Mouse (Mus musculus) ovary, postnatal 14 days (tissue): ENCODE results near the gene Kif1c.
"Not testable (repeated sequence)": the region's sequence is repeated elsewhere in the genome, so short reads cannot be mapped to it uniquely, and the experiment has no call there.

Experiments used
- DNase-seq: peaks from one replicate; pipeline ENCODE4 v3.0.0; 2022; ENCODE audit warnings: low spot score

Kif1c gene

GRCm38 (mm10) chr11:70745636-70746035 lies 45.3 kb downstream of the Kif1c start:
- no peak for DNase-seq

DNA sequence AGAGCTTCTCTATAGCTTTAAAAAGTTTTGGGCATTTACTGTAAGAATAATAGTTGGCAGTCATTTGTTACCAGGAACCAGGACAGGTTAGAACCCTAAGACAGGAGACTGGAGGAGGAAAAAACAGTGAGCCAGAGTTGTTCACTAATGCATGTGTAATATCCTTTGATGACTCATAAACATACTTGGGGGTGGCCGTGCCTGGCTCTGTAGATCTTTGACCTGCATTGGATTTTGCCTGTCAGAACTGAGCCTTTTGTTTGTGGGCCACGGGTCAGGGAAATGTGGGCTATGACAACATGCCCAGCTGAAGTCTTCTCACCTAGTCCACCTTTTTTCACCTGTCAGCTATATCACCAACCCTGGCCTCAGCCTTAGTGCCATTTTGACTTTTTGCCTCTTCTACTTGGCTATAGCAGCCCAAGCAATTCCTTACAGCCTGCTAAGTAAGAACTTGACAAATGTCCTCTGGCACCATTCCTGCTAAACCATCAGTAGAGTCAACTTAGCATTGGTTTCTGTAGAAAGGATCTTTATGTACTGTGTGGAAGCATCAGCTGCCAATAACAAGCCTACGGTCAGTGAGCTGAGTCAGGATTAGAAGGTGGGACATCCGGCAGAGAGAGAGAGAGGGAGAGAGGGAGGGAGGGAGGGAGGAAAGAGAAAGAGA lies 47.7 kb downstream of the Kif1c start:
- no peak for DNase-seq

GRCm38 (mm10) chr11:70752337-70753017 lies 52.1 kb downstream of the Kif1c start:
- no peak for DNase-seq

DNA sequence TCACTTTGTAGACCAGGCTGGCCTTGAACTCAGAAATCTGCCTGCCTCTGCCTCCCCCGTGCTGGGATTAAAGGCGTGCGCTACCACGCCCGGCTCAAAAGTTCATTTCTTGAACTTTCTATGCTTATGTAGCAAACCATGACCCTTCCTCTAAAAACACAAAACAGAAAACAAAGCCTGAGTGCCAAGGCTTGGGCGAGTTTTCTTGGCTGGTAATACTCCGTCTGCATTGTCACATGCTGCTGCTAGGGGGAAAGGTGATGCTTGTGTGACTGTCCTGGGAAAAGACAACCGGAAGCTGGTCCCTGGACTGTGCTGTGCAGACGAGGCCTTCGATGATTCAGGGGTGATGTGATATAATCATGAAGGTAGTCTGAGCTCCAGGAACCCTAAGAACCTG lies 52.8 kb downstream of the Kif1c start:
- no peak for DNase-seq

GRCm38 (mm10) chr11:70754476-70754875 lies 54.1 kb downstream of the Kif1c start:
- no peak for DNase-seq

DNA sequence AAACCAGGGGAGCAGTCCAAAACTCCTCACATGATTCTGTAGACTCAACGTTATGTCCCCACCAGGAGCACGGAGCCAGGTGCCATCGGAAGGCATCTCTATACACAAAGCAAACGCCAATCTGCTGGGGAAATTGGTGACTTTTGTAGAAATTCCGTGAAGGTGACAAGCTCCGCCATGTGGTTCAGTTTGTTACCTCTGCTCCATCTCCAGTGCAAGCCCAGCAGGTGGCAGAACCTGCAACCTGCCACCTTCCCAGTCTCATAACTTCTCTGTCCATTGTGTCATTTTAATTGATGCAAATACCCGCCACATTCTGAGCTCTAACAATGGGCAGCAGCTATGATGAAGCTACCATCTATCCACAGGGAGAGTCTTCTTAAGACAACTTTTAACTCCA lies 54.6 kb downstream of the Kif1c start:
- no peak for DNase-seq

- peak; percentile 79 for DNase-seq
These were observed 55.3 kb downstream of the Kif1c start for GRCm38 (mm10) chr11:70755645-70756044.

DNA sequence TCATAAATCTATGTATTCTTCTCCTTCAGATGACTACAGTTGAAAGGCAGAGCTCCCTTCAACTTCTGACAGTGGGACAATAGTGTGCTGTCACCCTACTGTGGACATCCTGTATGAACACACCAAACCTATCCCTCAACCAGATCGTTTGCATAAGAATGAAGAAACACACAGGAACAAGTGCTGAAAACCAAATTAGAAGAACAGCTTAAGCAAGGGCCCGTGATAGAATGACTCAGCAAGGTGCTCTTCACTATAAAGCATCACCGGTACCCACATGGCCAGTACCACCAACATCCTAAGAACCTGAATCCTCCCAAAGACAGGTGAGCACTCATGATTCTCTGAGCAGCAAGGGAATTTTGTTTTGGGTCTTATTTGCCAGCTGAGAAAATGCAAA lies 60.1 kb downstream of the Kif1c start:
- DNase-seq: not testable (repeated sequence)

DNA sequence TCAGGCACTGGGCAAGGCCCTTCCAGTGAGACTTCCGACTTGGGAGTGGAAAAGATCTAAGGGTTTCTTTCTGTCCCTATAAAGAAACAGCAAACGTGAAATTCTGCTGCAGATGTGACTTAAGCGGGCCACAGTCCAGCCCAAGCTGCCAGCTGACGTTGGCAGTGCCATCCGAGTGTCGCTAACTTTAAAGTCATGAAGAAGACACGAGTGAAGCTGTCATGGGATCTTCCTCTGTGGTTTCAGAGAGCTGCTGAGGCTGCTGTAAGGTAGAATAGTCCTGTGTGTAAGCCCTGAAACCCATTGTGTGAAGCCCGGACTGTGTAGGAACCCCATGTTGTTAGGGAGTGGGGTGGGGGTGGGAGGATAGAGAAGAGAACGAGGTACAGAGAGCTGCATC lies 62.3 kb downstream of the Kif1c start:
- no peak for DNase-seq

DNA sequence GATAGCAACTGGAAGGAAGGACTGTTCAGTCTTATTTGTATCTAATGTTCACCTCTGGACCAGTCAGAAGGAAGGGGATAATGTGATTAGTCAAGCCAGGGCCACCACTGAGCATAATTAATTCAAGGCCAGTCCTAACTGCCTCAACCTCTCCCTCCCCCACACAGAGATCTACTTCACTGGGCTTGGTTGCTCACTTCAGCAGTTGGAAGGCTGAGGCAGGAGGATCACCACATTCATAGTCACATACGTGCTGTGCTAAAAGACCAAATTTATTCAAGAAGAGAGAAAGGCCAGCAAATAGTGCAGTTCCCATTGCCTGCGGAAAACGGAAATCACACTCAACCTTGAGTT lies 63.2 kb downstream of the Kif1c start:
- DNase-seq: no peak

DNA sequence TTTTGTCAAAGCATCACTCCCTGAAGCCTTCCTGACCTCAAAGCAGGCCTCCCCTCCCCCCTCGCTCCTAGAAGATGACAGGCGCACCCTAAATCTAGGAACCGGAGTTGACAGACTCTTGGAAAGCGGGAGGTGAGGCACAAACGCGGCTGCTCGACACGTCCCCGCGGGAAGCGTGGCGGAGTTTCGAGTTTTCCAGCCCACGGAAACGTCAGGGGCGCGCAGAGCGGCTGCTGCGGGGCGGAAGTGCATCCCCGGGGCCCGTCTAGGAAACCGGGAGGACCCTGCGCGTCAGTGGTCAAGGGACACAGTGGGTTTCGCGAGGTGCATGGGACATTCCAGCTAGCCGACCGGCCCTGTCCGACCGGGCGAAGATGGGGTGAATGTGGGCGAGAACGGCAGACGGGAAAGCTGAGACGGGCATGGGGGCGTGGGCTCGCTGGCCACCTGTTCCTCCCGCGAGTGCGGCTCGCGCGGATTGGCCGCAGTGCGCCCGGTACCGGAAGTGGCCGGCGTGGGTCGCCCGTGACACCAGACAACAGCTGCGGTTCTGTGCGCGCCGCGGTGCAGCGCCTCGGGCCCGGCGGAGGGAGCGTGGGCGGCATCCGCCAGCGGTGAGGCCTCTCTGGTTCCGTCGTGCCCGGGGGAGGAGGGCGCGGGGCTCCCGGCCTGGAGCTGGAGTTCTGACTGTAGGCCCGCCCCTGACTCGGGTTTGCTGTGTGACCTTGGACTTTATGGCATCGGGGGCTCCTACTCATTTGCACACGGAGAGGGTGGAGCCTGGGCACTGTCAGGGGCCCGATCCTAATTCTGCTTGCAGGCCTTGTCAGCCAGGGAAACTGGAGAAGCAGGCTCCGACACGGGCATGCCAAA lies 63.8 kb downstream of the Kif1c start, which contains the start of gene Zfp3:
Zfp3 (plus strand) TSS at position 274 of the 873 bp plus-strand sequence.
- DNase-seq: peak; percentile 62

GRCm38 (mm10) chr11:70765776-70766445 lies 65.6 kb downstream of the Kif1c start:
- no peak for DNase-seq

GRCm38 (mm10) chr11:70770804-70771203 lies 70.5 kb downstream of the Kif1c start:
- no peak for DNase-seq

- peak; percentile 48 for DNase-seq
These were observed 76.7 kb downstream of the Kif1c start for GRCm38 (mm10) chr11:70776830-70777571.

DNA sequence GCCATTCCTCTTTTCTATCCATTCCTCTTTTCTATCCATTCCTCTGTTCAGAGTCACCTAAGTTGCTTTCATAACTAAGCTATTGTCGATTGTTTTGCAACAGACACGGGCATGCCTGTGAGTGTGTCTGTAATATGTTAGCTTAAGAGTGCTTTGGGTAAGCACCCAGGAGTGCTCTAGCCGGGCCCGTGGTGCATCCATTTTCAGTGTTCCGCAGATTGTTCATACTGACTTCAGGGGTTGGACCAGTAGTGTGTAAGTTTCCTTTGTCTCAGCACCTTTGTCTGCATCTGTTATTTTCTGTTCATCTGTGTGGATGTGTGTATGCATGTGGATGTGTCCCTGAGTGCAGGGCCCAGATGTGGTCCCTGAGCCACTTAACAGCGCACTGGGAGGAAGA lies 77.3 kb downstream of the Kif1c start:
- DNase-seq: no peak

DNA sequence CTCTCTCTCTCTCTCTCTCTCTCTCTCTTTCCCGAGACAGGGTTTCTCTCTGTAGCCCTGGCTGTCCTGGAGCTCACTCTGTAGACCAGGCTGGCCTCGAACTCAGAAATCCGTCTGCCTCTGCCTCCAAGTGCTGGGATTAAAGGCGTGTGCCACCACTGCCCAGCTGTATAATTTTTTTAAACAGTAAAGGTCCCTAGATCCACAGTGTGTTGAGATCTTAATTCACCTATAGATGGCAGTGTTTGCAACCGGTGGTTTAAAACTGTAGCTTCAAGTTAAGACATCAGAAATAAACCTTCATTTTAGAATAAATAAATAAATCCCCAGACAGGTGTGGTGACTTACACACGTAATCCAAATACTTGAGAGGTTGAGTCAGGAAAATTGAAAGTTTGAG lies 77.7 kb downstream of the Kif1c start:
- DNase-seq: not testable (repeated sequence)
